16 mouse cellular contexts compared by ENCODE assay signal in genomic region chr15:87335737-87336136, GRCm38 (mm10).
DNase-seq lines count a peak whose midpoint lies in the region; ATAC-seq lines count a peak whose summit lies in the region.
"Had no signal": no experiment of that assay in that cellular context is flagged by ENCODE, and none has a peak within 500 bp of the region (broad histone marks: within the 10 kb centered on the region; RNA-seq: fewer than 3 reads in every experiment).

No protein-coding gene starts in this region.

- WGBS in hindbrain, embryonic 16.5 days = 58% methylated on average over 11 of the region's 11 CpGs
- 84% methylated on average over 11 of the region's 11 CpGs for WGBS in hindbrain, embryonic 12.5 days
- 89% methylated on average over 11 of the region's 11 CpGs for WGBS in liver, embryonic 11.5 days

- no peak overlapping the region for H3K4me2 ChIP-seq in hindbrain, embryonic 16.5 days (ENCODE audit: low read length)
- H3K4me2 ChIP-seq in hindbrain, embryonic 12.5 days (replicated peaks) = no peak overlapping the region
- no peak overlapping the region for H3K4me2 ChIP-seq in liver, embryonic 11.5 days
- H3K4me2 ChIP-seq: lung, embryonic 15.5 days; neural tube, embryonic 12.5 days had no signal

- H3K27me3 ChIP-seq in hindbrain, embryonic 16.5 days (replicated peaks; ENCODE audit: control insufficient read depth, insufficient read depth, low read length) = no peaks in the 10 kb centered on the region; the same call in 1 of the 2 replicates
- H3K27me3 ChIP-seq in hindbrain, embryonic 12.5 days = no peaks in the 10 kb centered on the region
- H3K27me3 ChIP-seq in liver, embryonic 11.5 days (replicated peaks; ENCODE audit: control insufficient read depth, insufficient read depth, low read length) = no peaks in the 10 kb centered on the region
- H3K27me3 ChIP-seq: lung, embryonic 15.5 days; neural tube, embryonic 12.5 days had no signal

- no peak for ATAC-seq in hindbrain, embryonic 16.5 days
- no peak for ATAC-seq in hindbrain, embryonic 12.5 days (ENCODE audit: low FRiP score)
- ATAC-seq in cerebellum, adult (ENCODE audit: insufficient number of reproducible peaks, low FRiP score, low TSS enrichment) = 0 out of 2 replicates have a peak, but pooled peaks have one; percentile 50
- no peak for ATAC-seq in monocyte, adult 5-6 weeks (replicated peaks; ENCODE audit: insufficient number of reproducible peaks, low FRiP score, low TSS enrichment, poor library complexity, severe bottlenecking)
- no peak for ATAC-seq in liver, embryonic 11.5 days (replicated peaks; ENCODE audit: low FRiP score)
- ATAC-seq: midbrain, embryonic 16.5 days had no signal

- H3K36me3 ChIP-seq in hindbrain, embryonic 16.5 days (ENCODE audit: control insufficient read depth, insufficient read depth, low read length) = no peaks in the 10 kb centered on the region
- H3K36me3 ChIP-seq in hindbrain, embryonic 12.5 days = no peaks in the 10 kb centered on the region
- H3K36me3 ChIP-seq in liver, embryonic 11.5 days (ENCODE audit: control insufficient read depth, insufficient read depth, low read length) = no peaks in the 10 kb centered on the region
- H3K36me3 ChIP-seq: lung, embryonic 15.5 days; neural tube, embryonic 12.5 days had no signal

- H3K9ac ChIP-seq in hindbrain, embryonic 16.5 days (ENCODE audit: low read depth, low read length) = no peak overlapping the region
- no peak overlapping the region for H3K9ac ChIP-seq in hindbrain, embryonic 12.5 days
- H3K9ac ChIP-seq in liver, embryonic 11.5 days (ENCODE audit: low read depth, low read length) = no peak overlapping the region
- H3K9ac ChIP-seq: lung, embryonic 15.5 days; neural tube, embryonic 12.5 days had no signal

- no peak overlapping the region for H3K4me3 ChIP-seq in hindbrain, embryonic 16.5 days (ENCODE audit: low read length)
- no peak overlapping the region for H3K4me3 ChIP-seq in hindbrain, embryonic 12.5 days
- H3K4me3 ChIP-seq in liver, embryonic 11.5 days (ENCODE audit: low read depth, low read length) = no peak overlapping the region
- H3K4me3 ChIP-seq: lung, embryonic 15.5 days; neural tube, embryonic 12.5 days had no signal

- peak overlapping the region; percentile 40; the same call in 1 of the 2 replicates for H3K27ac ChIP-seq in hindbrain, embryonic 16.5 days (ENCODE audit: low read depth, low read length)
- no peak overlapping the region for H3K27ac ChIP-seq in hindbrain, embryonic 12.5 days
- H3K27ac ChIP-seq in liver, embryonic 11.5 days (ENCODE audit: low read depth, low read length) = no peak overlapping the region
- H3K27ac ChIP-seq: lung, embryonic 15.5 days; neural tube, embryonic 12.5 days had no signal

- H3K4me1 ChIP-seq in hindbrain, embryonic 16.5 days (ENCODE audit: control insufficient read depth, insufficient read depth, low read depth, low read length) = peaks cover 6% of the 10 kb centered on the region
- no peaks in the 10 kb centered on the region for H3K4me1 ChIP-seq in hindbrain, embryonic 12.5 days
- no peaks in the 10 kb centered on the region for H3K4me1 ChIP-seq in liver, embryonic 11.5 days (replicated peaks; ENCODE audit: control insufficient read depth, insufficient read depth, low read length)
- H3K4me1 ChIP-seq: lung, embryonic 15.5 days; neural tube, embryonic 12.5 days had no signal

- DNase-seq in cerebellum, adult 9-11 months = peak; percentile 69
- DNase-seq in layer of hippocampus, adult 8-10 months (ENCODE audit: low spot score in 2 of 2) = peak; percentile 51 to 67
- DNase-seq in right cerebral cortex, adult 18-20 months = no peak
- no peak for DNase-seq in liver, embryonic 11.5 days (ENCODE audit: low spot score)
- DNase-seq: B cell, adult 2 months; gastrocnemius, postnatal 14 days; heart, postnatal 14 days; liver; thymus, adult 18-20 months had no signal

- H3K9me3 ChIP-seq in hindbrain, embryonic 16.5 days (ENCODE audit: control insufficient read depth, low read length) = no peaks in the 10 kb centered on the region
- H3K9me3 ChIP-seq in hindbrain, embryonic 12.5 days (replicated peaks) = no peaks in the 10 kb centered on the region
- H3K9me3 ChIP-seq in liver, embryonic 11.5 days (ENCODE audit: control insufficient read depth, low read length) = no peaks in the 10 kb centered on the region
- H3K9me3 ChIP-seq: lung, embryonic 15.5 days; neural tube, embryonic 12.5 days had no signal

Comparison
In these comparisons a context has a peak if more than half of its experiments do, and no peak if none do; other contexts are left out.
1. DNase-seq: peak in cerebellum, adult 9-11 months (single experiment) and layer of hippocampus, adult 8-10 months (2 of 2); none in right cerebral cortex, adult 18-20 months (single experiment) and liver, embryonic 11.5 days (single experiment).